Mouse (Mus musculus) layer of hippocampus, adult 6 months (tissue): ENCODE measurements around the gene Atp5h. TPM values are rescaled to one million over a fixed set of nuclear protein-coding genes. Genes with fewer than 3 reads are reported as not detected.

Experiments used
- long read RNA-seq, 2 experiments: library from polyadenylated mRNA; unstranded; transcript quantifications; one replicate each; pipeline ENCODE4 v2.0.0; 2019 to 2020
- microRNA-seq: library from miRNA; unstranded; fragments of <30 nt; microRNA quantifications from one replicate; pipeline ENCODE4 v1.2.0, GENCODE M21; 2020
- polyA plus RNA-seq: library from polyadenylated mRNA; unstranded; fragments of <200 nt; fragmentation: Nextera tagmentation; gene quantifications from 2 replicates; pipeline ENCODE4 v1.2.3, GENCODE M21; 2021

Atp5h gene
- polyA plus RNA-seq: 1,701 and 1,807 TPM in 2 replicates
- long read RNA-seq, experiment 1, transcript Atp5h-207 (3 exons, 420 nt): minor isoform, 7 of 563 reads
- long read RNA-seq, experiment 1, transcript Atp5h-204 (4 exons, 510 nt): minor isoform, 8 of 563 reads
- long read RNA-seq, experiment 1, transcript Atp5h-208 (5 exons, 486 nt): minor isoform, 26 of 563 reads
- long read RNA-seq, experiment 1, transcript Atp5h-201 (6 exons, 625 nt): major isoform, 485 of 563 reads
- long read RNA-seq, experiment 1, partial matches to known transcripts: 3 of 563 reads
- long read RNA-seq, experiment 1, other reads (novel, unspliced or antisense): 31 of 563 reads
- long read RNA-seq, experiment 2, transcript Atp5h-201 (6 exons, 625 nt): major isoform, 50 of 87 reads
- long read RNA-seq, experiment 2, transcript Atp5h-207 (3 exons, 420 nt): minor isoform, 6 of 87 reads
- long read RNA-seq, experiment 2, transcript Atp5h-208 (5 exons, 486 nt): minor isoform, 8 of 87 reads
- long read RNA-seq, experiment 2, transcript Atp5h-204 (4 exons, 510 nt): minor isoform, 14 of 87 reads
- long read RNA-seq, experiment 2, partial matches to known transcripts: 1 of 87 reads
- long read RNA-seq, experiment 2, other reads (novel, unspliced or antisense): 8 of 87 reads

DNA sequence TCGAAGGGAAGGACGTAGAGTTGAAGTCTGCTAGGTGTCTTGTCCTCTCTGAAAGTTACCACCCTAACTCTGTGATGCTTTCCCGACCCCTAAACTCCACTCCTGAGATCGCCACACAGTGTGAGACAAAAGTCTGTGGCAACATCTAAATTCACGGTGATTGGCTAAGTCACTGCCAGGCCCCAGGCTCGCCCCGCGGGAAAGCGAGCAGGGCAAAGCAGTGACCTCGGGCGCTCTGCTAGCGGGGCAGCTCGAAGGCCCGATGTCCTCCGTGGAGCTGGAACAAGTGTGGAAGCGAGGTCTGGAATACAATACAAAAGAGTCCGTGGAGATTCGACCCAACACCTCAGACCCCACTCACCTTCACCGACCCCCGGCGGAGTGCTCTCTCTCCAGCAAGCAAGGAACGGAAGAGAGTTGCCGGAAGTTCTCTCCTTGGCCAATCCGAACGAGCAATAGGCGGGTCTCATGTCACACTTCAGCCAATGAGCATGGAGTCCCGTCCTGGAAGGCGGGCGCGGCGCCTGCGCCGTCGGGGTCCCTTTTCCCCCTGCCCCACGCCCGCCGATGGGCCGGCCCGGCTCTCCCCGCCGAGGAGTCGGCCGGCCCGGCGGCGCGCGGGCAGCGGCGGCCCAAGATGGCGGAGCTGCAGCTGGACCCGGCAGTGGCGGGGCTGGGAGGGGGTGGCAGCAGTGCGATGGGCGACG, at the start of gene Atp5h, which contains the start of gene Kctd2:
TSS of gene Atp5h (minus strand) at position 432 of the 707 bp plus-strand sequence.
TSS of gene Kctd2 (plus strand) at position 598 of the 707 bp plus-strand sequence.

GRCm38 (mm10) chr11:115462243-115462891, 42.6 kb upstream of the Atp5h start, which contains the start of gene Slc16a5:
Slc16a5 (plus strand) TSS chr11:115462474.

DNA sequence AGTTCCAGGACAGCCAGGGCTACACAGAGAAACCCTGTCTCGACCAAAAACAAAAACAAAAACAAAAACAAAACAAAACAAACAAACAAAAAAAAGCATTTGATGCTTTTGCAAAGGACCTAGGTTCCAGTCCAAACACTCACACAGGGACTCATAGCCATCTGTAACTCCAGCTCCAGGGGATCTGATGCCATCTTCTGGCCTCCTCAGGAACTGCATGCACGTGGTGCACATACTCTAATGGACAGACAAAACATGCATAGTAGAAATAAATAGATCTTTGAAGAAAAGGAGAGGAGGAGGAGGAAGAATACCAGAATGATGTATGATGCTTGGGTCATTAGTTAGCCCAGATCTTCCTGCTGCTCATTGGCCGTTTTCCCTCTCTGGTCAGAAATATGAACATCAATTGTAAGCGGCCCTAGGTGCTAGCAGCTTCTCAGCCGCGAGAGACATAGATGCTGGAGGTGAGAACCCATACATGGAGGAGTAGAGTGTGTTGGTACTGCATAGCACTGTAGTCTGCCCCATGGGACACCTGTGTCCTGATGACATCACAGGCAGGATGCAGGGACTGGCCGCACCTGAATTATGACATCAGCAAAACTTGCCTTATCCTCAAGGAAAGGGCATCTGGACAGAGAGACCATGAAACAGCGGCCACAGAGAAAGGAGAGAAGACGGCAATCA, 20.3 kb upstream of the Atp5h start, which contains the start of gene Trim80:
TSS of gene Trim80 (plus strand) at position 640 of the 690 bp plus-strand sequence.

DNA sequence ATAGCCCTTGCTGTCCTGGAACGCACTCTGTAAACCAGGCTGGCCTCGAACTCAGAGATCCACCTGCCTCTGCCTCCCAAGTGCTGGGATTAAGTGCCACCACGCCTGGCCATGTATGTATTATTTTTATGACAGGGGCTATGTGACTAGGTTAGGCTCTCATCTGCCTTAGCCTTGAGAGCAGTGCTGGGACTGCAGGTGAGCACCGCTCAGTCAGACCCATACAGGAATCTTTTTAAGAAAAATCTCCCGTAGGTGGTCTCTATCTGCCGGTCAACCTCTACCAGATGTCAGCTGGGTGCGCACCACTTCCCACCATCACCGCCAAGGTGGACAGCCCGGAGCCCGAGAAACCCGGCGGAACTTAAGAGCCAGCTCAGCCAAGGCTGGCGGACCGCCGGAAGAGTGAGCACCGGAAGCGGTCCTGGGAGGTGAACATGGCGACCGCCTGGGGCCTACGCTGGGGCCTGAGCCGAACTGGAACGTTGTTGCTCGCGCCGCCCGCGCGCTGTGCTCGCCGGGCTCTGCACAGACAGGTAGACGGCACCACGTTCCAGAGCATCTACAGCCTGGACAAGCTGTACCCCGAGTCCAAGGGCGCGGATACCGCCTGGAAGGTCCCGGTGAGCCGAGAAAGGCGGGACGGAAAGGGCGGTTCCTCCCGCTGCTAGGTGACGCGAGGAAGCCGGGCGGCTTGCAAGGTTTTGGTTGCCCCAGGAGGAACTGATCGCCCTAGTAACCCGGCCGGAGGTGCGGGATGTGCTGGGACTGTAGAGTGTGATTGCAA, 16.2 kb downstream of the Atp5h start, which contains the start of gene Mrpl58:
TSS of gene Mrpl58 (plus strand) at position 415 of the 787 bp plus-strand sequence.

GRCm38 (mm10) chr11:115381743-115382539, 37.8 kb downstream of the Atp5h start, which contains the start of gene Cdr2l:
Cdr2l (plus strand) TSS chr11:115381916.

GRCm38 (mm10) chr11:115367395-115367944, 52.3 kb downstream of the Atp5h start, which contains the start of gene Hid1:
Hid1 (minus strand) TSS chr11:115367756.

Small RNA genes within 50 kb of the gene (microRNA-seq; reads per million reads assigned to microRNA genes)
- gene Mir3968: not detected

Other genes starting within 250 kb of the Atp5h start
- gene Tmem104, start 232.5 kb downstream of the Atp5h start, polyA plus RNA-seq: 23.0 and 28.3 TPM in 2 replicates
- 40.7 and 42.7 TPM in 2 replicates for gene Nat9, start 232.1 kb downstream of the Atp5h start, polyA plus RNA-seq
- gene Grin2c, start 152.7 kb downstream of the Atp5h start, polyA plus RNA-seq: 3.3 and 5.2 TPM in 2 replicates
- 8.5 and 10.7 TPM in 2 replicates for gene Fdxr, start 142.9 kb downstream of the Atp5h start, polyA plus RNA-seq
- 1.7 and 1.9 TPM in 2 replicates for gene Fads6, start 122.3 kb downstream of the Atp5h start, polyA plus RNA-seq
- 0.29 and 0.97 TPM in 2 replicates for gene Otop2, start 112.8 kb downstream of the Atp5h start, polyA plus RNA-seq
- 0.41 and 0.46 TPM in 2 replicates for gene Ush1g, start 97.9 kb downstream of the Atp5h start, polyA plus RNA-seq
- gene Otop3, start 85.2 kb downstream of the Atp5h start, polyA plus RNA-seq: 0.08 and 0.11 TPM in 2 replicates
- gene Hid1, start 52.2 kb downstream of the Atp5h start, polyA plus RNA-seq: 61.2 and 65.4 TPM in 2 replicates
- gene Cdr2l, start 38.0 kb downstream of the Atp5h start, polyA plus RNA-seq: 5.2 and 6.9 TPM in 2 replicates
- gene Mrpl58, start 16.2 kb downstream of the Atp5h start, polyA plus RNA-seq: 225 and 242 TPM in 2 replicates
- 8.3 and 8.7 TPM in 2 replicates for gene Kctd2, start 166 bp upstream of the Atp5h start, polyA plus RNA-seq
- gene Trim80, start 20.6 kb upstream of the Atp5h start, polyA plus RNA-seq: not detected in 2 replicates
- 0.09 and 0.11 TPM in 2 replicates for gene Slc16a5, start 42.5 kb upstream of the Atp5h start, polyA plus RNA-seq
- gene Armc7, start 55.7 kb upstream of the Atp5h start, polyA plus RNA-seq: 8.2 and 8.9 TPM in 2 replicates
- gene Nt5c, start 71.9 kb upstream of the Atp5h start, polyA plus RNA-seq: 133 and 141 TPM in 2 replicates
- 276 and 280 TPM in 2 replicates for gene Jpt1, start 94.4 kb upstream of the Atp5h start, polyA plus RNA-seq
- 655 and 748 TPM in 2 replicates for gene Sumo2, start 116.3 kb upstream of the Atp5h start, polyA plus RNA-seq
- 24.6 and 24.9 TPM in 2 replicates for gene Nup85, start 144.5 kb upstream of the Atp5h start, polyA plus RNA-seq
- 61.1 and 62.2 TPM in 2 replicates for gene Mrps7, start 184.0 kb upstream of the Atp5h start, polyA plus RNA-seq
- gene Gga3, start 184.1 kb upstream of the Atp5h start, polyA plus RNA-seq: 5.8 and 6.3 TPM in 2 replicates
- 25.6 and 28.9 TPM in 2 replicates for gene Mif4gd, start 193.0 kb upstream of the Atp5h start, polyA plus RNA-seq
- 39.1 and 41.4 TPM in 2 replicates for gene Slc25a19, start 208.3 kb upstream of the Atp5h start, polyA plus RNA-seq